Mouse (Mus musculus) midbrain, embryonic 13.5 days (tissue): ENCODE data around the gene Cdk8. TPM values are rescaled to one million over a fixed set of nuclear protein-coding genes. Genes with fewer than 3 reads are reported as not detected.
"Not testable (repeated sequence)": the region's sequence is repeated elsewhere in the genome, so short reads cannot be mapped to it uniquely, and the experiment has no call there.

ENCODE experiments used
- ATAC-seq: fragments of 200-750 bp; cut with Nextera tagmentation; 2 replicates; pipeline ENCODE4 v1.8.0; 2017; ENCODE audit warnings: mild to moderate bottlenecking, moderate TSS enrichment, moderate library complexity
- H3K27ac ChIP-seq: fragments of 300-500 bp; sonication (generic); 2 replicates; pipeline ENCODE4 v1.5.1; 2015; ENCODE audit warnings: inconsistent platforms, mild to moderate bottlenecking, moderate library complexity
- H3K27me3 ChIP-seq: fragments of 300-500 bp; sonication (generic); 2 replicates; pipeline ENCODE4 v1.6.1; 2015; ENCODE audit warnings: mild to moderate bottlenecking, inconsistent platforms
- H3K36me3 ChIP-seq: fragments of 300-500 bp; sonication (generic); 2 replicates; pipeline ENCODE4 v1.6.1; 2015; ENCODE audit warnings: mild to moderate bottlenecking, inconsistent platforms
- H3K4me1 ChIP-seq: fragments of 300-500 bp; sonication (generic); replicated peaks from 2 replicates; pipeline ENCODE4 v1.6.1; 2015; ENCODE audit warnings: inconsistent platforms
- H3K4me2 ChIP-seq: fragments of 300-500 bp; sonication (generic); replicated peaks from 2 replicates; pipeline ENCODE4 v1.6.1; 2015; ENCODE audit warnings: moderate library complexity, mild to moderate bottlenecking, inconsistent platforms
- H3K4me3 ChIP-seq: fragments of 300-500 bp; sonication (generic); replicated peaks from 2 replicates; pipeline ENCODE4 v1.5.1; 2015; ENCODE audit warnings: mild to moderate bottlenecking, inconsistent platforms
- H3K9ac ChIP-seq: fragments of 300-500 bp; sonication (generic); replicated peaks from 2 replicates; pipeline ENCODE4 v1.6.1; 2015; ENCODE audit warnings: mild to moderate bottlenecking, inconsistent platforms
- H3K9me3 ChIP-seq: fragments of 300-500 bp; sonication (generic); 2 replicates; pipeline ENCODE4 v1.6.1; 2016; ENCODE audit warnings: mild to moderate bottlenecking, inconsistent platforms
- WGBS: fragments of 180-500 bp; shearing (Covaris S2); methylation state at CpG from one replicate; pipeline ENCODE4 v1.1.7; 2015; 5-methylcytosine and 5-hydroxymethylcytosine counted together
- polyA plus RNA-seq: library from polyadenylated mRNA; unstranded; fragments of >200 nt; fragmentation: Nextera tagmentation; extraction: Ambion mirVana; gene quantifications from 2 replicates; pipeline ENCODE4 v1.2.1, GENCODE M21; 2015

The Cdk8 gene
- 21.8 and 25.6 TPM in 2 replicates for polyA plus RNA-seq

GRCm38 (mm10) chr5:146230864-146231654 lies at the start of gene Cdk8:
Gene Cdk8, plus strand, starts transcription at chr5:146231230.
- H3K36me3 ChIP-seq, result no peaks in the 10 kb centered on the region
- H3K27me3 ChIP-seq, result no peaks in the 10 kb centered on the region
- peak within 1 kb of the TSS; percentile 95 for H3K9ac ChIP-seq
- no peaks in the 10 kb centered on the region for H3K9me3 ChIP-seq
- peaks cover 34% of the 10 kb centered on the region for H3K4me1 ChIP-seq
- peak within 1 kb of the TSS; percentile 66 for H3K4me2 ChIP-seq
- WGBS, result under 1% methylated on average over 88 of the region's 102 CpGs
- peak within 1 kb of the TSS; percentile 91 for H3K4me3 ChIP-seq
- peak; percentile 94 for ATAC-seq
- peak within 1 kb of the TSS; percentile 97 for H3K27ac ChIP-seq

GRCm38 (mm10) chr5:146185204-146185603 lies 45.8 kb upstream of the Cdk8 start, which contains the start of gene 1700001J03Rik:
Gene 1700001J03Rik, minus strand, starts transcription at chr5:146185304.
- not testable (repeated sequence) for H3K9ac ChIP-seq, H3K4me2 ChIP-seq, H3K4me1 ChIP-seq, H3K9me3 ChIP-seq, H3K27ac ChIP-seq, ATAC-seq, H3K4me3 ChIP-seq, H3K27me3 ChIP-seq, H3K36me3 ChIP-seq
- WGBS, result 76% methylated on average over 4 of the region's 4 CpGs

DNA sequence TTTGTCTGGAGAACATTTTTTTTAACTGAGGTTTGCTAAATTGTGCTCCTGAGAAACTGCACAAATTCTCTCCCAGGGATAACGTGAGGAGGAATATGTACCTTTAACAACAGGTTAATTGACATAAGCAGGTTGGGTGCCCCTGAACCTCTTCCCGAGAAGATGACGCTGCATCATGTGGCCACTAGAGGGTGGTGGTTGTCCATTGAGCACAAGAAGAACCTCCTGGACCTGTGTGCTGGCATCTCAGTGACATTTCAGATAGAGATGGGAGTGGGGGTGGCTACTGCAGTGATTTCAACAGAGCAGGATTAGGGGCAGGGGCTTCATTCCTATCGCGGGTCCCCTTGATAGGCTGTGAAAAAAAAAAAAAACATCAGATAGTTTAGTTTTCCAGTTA lies 43.6 kb upstream of the Cdk8 start:
- H3K4me1 ChIP-seq, H3K36me3 ChIP-seq, ATAC-seq, H3K9ac ChIP-seq, H3K4me3 ChIP-seq, H3K27me3 ChIP-seq, H3K4me2 ChIP-seq, H3K9me3 ChIP-seq, H3K27ac ChIP-seq: not testable (repeated sequence)
- 28% methylated on average over 5 of the region's 5 CpGs for WGBS

- Histone ChIP-seq H3K4me3 (no peak overlapping the region), H3K4me1 (no peaks in the 10 kb centered on the region), H3K27ac (no peak overlapping the region), H3K36me3 (no peaks in the 10 kb centered on the region), H3K9ac (no peak overlapping the region), H3K9me3 (0 out of 2 replicates have a peak, but pooled peaks cover 2% of the 10 kb centered on the region), H3K27me3 (no peaks in the 10 kb centered on the region), H3K4me2 (no peak overlapping the region)
- no peak for ATAC-seq
- 81% methylated on average over 1 of the region's 1 CpGs for WGBS
Measured at GRCm38 (mm10) chr5:146188144-146188543, 42.9 kb upstream of the Cdk8 start.

DNA sequence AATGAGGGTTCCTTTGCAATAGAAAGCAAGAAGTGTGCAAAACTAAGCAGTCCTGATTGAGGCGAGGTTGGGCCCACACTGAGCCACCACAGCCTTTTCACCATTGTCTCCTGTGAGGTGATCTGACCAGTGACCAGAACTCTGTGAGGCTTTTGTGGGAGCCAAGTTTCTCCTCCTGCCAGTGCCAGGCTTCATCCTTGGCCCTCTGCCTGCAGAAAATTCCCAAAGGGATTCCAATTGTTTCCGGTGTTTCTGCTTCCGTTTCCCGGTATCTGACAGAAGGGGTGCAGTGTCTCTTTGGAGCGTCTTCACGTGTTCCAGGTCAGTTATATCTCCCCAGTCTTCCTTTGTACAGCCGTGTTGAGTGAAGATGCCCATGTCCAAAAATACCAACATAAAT lies 42.3 kb upstream of the Cdk8 start:
- H3K27me3 ChIP-seq, result no peaks in the 10 kb centered on the region
- H3K4me1 ChIP-seq, result no peaks in the 10 kb centered on the region
- H3K4me2 ChIP-seq, result no peak overlapping the region
- H3K36me3 ChIP-seq, result no peaks in the 10 kb centered on the region
- no peaks in the 10 kb centered on the region for H3K9me3 ChIP-seq
- H3K4me3 ChIP-seq, result no peak overlapping the region
- no peak for ATAC-seq
- WGBS, result 88% methylated on average over 7 of the region's 7 CpGs
- H3K27ac ChIP-seq, result no peak overlapping the region
- H3K9ac ChIP-seq, result no peak overlapping the region

- H3K27ac ChIP-seq, result no peak overlapping the region
- 71% methylated on average over 4 of the region's 4 CpGs for WGBS
- H3K4me3 ChIP-seq, result no peak overlapping the region
- H3K36me3 ChIP-seq, result no peaks in the 10 kb centered on the region
- no peak for ATAC-seq
- H3K4me2 ChIP-seq, result no peak overlapping the region
- no peaks in the 10 kb centered on the region for H3K27me3 ChIP-seq
- no peaks in the 10 kb centered on the region for H3K4me1 ChIP-seq
- peaks cover 2% of the 10 kb centered on the region; the same call in 1 of the 2 replicates for H3K9me3 ChIP-seq
- H3K9ac ChIP-seq, result no peak overlapping the region
Measured at GRCm38 (mm10) chr5:146190093-146190492, 40.9 kb upstream of the Cdk8 start.

- Histone ChIP-seq H3K4me1 (no peaks in the 10 kb centered on the region), H3K9me3 (peaks cover 2% of the 10 kb centered on the region; the same call in 1 of the 2 replicates)
- ATAC-seq, result no peak
Measured at GRCm38 (mm10) chr5:146190501-146191269, 40.3 kb upstream of the Cdk8 start.

DNA sequence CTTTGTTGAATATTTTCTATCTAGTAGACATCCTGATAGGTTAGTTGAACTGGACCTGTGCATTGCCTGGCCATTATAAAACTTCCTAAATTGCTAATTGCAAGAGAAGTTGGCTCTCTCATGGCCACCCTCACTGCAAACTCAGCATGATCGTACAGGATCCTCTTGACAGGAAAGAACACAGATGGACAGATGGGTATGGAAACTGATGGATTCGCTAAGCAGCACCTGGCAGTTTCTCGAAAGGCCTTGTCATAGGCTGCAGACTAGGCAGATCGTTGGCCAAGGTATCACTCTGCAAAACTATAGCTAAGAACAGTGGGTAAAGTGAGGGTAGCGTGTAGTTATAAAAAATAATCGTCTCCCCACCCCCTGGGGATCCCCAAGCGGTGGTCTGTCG lies 37.7 kb upstream of the Cdk8 start:
- no peaks in the 10 kb centered on the region for H3K4me1 ChIP-seq
- no peak overlapping the region for H3K4me2 ChIP-seq
- WGBS, result 86% methylated on average over 8 of the region's 8 CpGs
- no peak overlapping the region for H3K9ac ChIP-seq
- H3K27me3 ChIP-seq, result no peaks in the 10 kb centered on the region
- ATAC-seq, result no peak
- H3K4me3 ChIP-seq, result no peak overlapping the region
- peaks cover 2% of the 10 kb centered on the region; the same call in 1 of the 2 replicates for H3K9me3 ChIP-seq
- peaks cover 14% of the 10 kb centered on the region for H3K36me3 ChIP-seq
- no peak overlapping the region for H3K27ac ChIP-seq

More at GRCm38 (mm10) chr5:146190501-146191269, 40.3 kb upstream of the Cdk8 start:
- H3K9ac ChIP-seq, result no peak overlapping the region
- no peaks in the 10 kb centered on the region for H3K36me3 ChIP-seq
- H3K4me3 ChIP-seq, result no peak overlapping the region
- no peak overlapping the region for H3K27ac ChIP-seq
- WGBS, result 59% methylated on average over 3 of the region's 3 CpGs
- H3K4me2 ChIP-seq, result no peak overlapping the region
- no peaks in the 10 kb centered on the region for H3K27me3 ChIP-seq

- H3K27ac ChIP-seq, result no peak overlapping the region
- no peaks in the 10 kb centered on the region for H3K27me3 ChIP-seq
- H3K36me3 ChIP-seq, result peaks cover 44% of the 10 kb centered on the region
- no peak for ATAC-seq
- peaks cover 8% of the 10 kb centered on the region for H3K9me3 ChIP-seq
- H3K9ac ChIP-seq, result no peak overlapping the region
- no peaks in the 10 kb centered on the region for H3K4me1 ChIP-seq
- no peak overlapping the region for H3K4me2 ChIP-seq
- H3K4me3 ChIP-seq, result no peak overlapping the region
Measured at GRCm38 (mm10) chr5:146199073-146199472, 32.0 kb upstream of the Cdk8 start.

GRCm38 (mm10) chr5:146199540-146199939 lies 31.5 kb upstream of the Cdk8 start:
- Histone ChIP-seq H3K4me2 (no peak overlapping the region), H3K27me3 (no peaks in the 10 kb centered on the region), H3K9ac (no peak overlapping the region), H3K4me1 (no peaks in the 10 kb centered on the region), H3K9me3 (peaks cover 8% of the 10 kb centered on the region), H3K27ac (no peak overlapping the region), H3K36me3 (peaks cover 48% of the 10 kb centered on the region), H3K4me3 (no peak overlapping the region)
- no peak for ATAC-seq
- WGBS, result 83% methylated on average over 2 of the region's 2 CpGs

DNA sequence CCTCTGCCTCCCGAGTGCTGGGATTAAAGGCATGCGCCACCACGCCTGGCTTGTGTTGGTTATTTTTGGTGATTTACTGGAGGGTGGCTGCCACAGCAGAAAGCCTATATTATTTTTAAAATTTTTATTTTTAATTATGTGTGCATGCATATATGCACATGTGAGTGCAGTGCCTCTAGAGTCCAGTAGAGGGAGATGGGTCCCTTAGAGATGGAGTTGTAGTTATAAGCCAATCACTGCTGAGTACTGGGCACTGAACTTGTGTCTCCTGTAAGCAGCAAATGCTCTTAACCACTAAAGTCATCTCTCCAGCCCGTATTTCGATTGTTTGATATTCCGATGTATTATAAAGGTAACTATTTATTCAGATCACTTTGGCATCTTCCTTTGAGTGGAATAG lies 30.4 kb upstream of the Cdk8 start:
- Histone ChIP-seq H3K27ac (no peak overlapping the region), H3K4me3 (no peak overlapping the region), H3K9me3 (peaks cover 6% of the 10 kb centered on the region; the same call in 1 of the 2 replicates), H3K4me1 (no peaks in the 10 kb centered on the region), H3K36me3 (peaks cover 59% of the 10 kb centered on the region), H3K27me3 (no peaks in the 10 kb centered on the region), H3K4me2 (no peak overlapping the region), H3K9ac (no peak overlapping the region)
- WGBS, result 95% methylated on average over 6 of the region's 6 CpGs
- ATAC-seq, result no peak

DNA sequence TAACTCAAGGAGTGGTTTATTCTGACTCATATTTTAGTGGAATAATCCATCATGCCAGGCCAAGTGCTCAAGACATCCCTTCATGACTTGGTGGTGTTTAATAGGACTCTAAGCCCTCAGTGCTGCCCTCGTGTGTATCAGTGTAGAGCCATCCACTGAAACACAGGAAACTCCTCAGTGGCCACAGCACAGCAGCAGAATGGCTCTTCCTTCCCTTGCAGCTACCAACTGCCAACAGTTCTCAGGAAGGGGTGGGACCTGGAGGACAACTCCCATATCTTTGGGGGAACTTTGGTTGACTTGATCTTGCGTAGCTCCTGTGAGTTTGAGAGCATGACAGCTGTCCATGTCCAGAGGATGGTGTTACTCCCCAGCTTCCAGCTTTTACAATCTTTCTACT lies 27.1 kb upstream of the Cdk8 start:
- WGBS, result 90% methylated on average over 2 of the region's 2 CpGs
- H3K4me1 ChIP-seq, result no peaks in the 10 kb centered on the region
- peaks cover 79% of the 10 kb centered on the region for H3K36me3 ChIP-seq

More for the DNA sequence above, 27.1 kb upstream of the Cdk8 start:
- H3K27me3 ChIP-seq, result no peaks in the 10 kb centered on the region
- H3K4me3 ChIP-seq, result no peak overlapping the region
- no peak overlapping the region for H3K27ac ChIP-seq
- ATAC-seq, result no peak
- no peak overlapping the region for H3K9ac ChIP-seq
- H3K4me2 ChIP-seq, result no peak overlapping the region
- H3K9me3 ChIP-seq, result peaks cover 6% of the 10 kb centered on the region; the same call in 1 of the 2 replicates
